Mouse (Mus musculus): ENCODE measurements at regions not wholly inside any gene's neighbourhood (a gene's known extent, or its start where the extent isn't known, plus 50 kb on each side); places are given as distances from the start of the nearest gene placed in this dataset.

GRCm38 (mm10) chr12:59312703-59313102 lies 93.2 kb upstream of the Fbxo33 start:
- DNase-seq (ENCODE audit: low spot score in 2 of 2), result no peak

- DNase-seq (ENCODE audit: low spot score in 2 of 2), result no peak
Measured at GRCm38 (mm10) chr12:59307958-59308357, 88.4 kb upstream of the Fbxo33 start.

- no peak for DNase-seq (ENCODE audit: low spot score in 2 of 2)
Measured at GRCm38 (mm10) chr12:59304522-59304921, 85.0 kb upstream of the Fbxo33 start.

All from frontal cortex, postnatal 36 days (tissue).